Mouse (Mus musculus) colon, adult 2 months (tissue): ENCODE data around the gene Ndufb5. TPM values are rescaled to one million over a fixed set of nuclear protein-coding genes. Genes with fewer than 3 reads are reported as not detected.

Experiments used
- polyA plus RNA-seq: library from polyadenylated mRNA; depleted of rRNA; stranded (reverse); fragments of >200 nt; gene quantifications from 2 replicates; pipeline ENCODE4 v1.2.3, GENCODE M21; 2012; rRNA removed

Ndufb5 gene
- 277 and 290 TPM in 2 replicates for polyA plus RNA-seq

GRCm38 (mm10) chr3:32736244-32737171 is at the start of gene Ndufb5:
TSS of gene Ndufb5 (plus strand) at chr3:32736990.

DNA sequence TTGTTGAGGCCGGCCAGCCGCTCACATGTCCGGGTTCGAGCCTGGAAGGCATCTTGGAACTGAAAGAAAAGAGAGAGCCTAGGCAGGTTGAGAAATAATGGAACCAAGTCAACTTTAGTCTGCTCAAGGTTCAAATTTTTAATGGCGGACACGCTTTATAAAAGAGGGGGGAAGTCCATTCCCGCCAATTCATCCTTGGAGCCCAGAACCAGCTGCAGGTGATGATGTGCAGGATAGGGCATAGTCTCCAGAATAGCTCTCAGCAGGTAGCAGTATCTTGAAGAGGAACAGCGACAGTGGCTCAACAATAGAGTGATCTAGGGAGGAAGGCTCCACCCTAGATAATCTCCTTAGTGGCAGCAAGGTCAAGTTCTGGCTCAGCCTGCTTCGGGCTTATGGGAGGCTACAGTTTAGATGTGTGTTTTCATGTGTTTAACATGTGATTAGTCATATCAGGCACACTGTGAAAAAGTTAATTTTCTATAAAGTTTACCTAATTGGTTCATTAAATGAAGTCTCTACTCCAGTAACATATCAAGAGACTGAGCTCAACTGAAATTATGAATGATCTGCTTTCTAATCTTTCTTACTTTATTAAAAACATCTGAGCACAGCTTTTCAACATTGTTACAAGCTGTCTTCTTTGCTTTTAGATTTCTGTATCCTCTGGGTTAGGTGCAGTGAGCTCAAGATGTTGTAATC is 31.0 kb upstream of the Ndufb5 start, which contains the start of gene Actl6a:
Actl6a (plus strand) TSS at position 652 of the 702 bp plus-strand sequence.

GRCm38 (mm10) chr3:32737172-32737655 is 424 bp downstream of the Ndufb5 start, which contains the start of gene Mrpl47:
TSS of gene Mrpl47 (minus strand) at chr3:32737605.

Other genes starting within 250 kb of the Ndufb5 start
- gene Kcnmb3, start 244.8 kb upstream of the Ndufb5 start, polyA plus RNA-seq: not detected in 2 replicates
- 14.7 and 16.2 TPM in 2 replicates for gene Zfp639, start 226.7 kb upstream of the Ndufb5 start, polyA plus RNA-seq
- gene Mfn1, start 207.5 kb upstream of the Ndufb5 start, polyA plus RNA-seq: 10.5 and 10.8 TPM in 2 replicates
- gene Gnb4, start 120.4 kb upstream of the Ndufb5 start, polyA plus RNA-seq: 11.8 and 15.2 TPM in 2 replicates
- 12.9 and 14.5 TPM in 2 replicates for gene Actl6a, start 30.7 kb upstream of the Ndufb5 start, polyA plus RNA-seq
- gene Mrpl47, start 615 bp downstream of the Ndufb5 start, polyA plus RNA-seq: 0.81 and 1.2 TPM in 2 replicates
- 0.68 and 1.6 TPM in 2 replicates for gene Usp13, start 80.6 kb downstream of the Ndufb5 start, polyA plus RNA-seq